Mouse (Mus musculus) WW6 (cell line): ENCODE results near the gene Dact3.

ENCODE experiments used
- DNase-seq: peaks from one replicate; pipeline ENCODE4 v3.0.0-alpha.2; 2013; ENCODE audit warnings: low read depth, low spot score

Dact3 gene

DNA sequence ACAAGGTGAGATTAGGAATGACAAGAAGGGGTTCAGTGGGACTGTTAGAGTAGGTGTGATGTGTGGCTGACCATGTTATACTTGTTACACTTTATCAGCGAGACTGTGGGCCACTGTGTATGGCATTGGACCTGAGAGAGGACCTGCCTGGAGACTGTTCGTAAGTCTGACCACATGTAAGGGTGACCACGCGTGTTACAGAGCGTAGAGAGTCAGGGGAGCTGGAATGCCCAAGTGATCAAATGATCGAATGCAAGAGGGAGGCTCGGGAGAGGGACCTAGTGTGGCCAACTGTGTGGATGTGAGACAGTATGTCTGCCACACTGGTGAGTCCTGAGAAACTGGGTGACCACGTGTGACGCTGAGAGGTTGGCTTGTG, 17.2 kb downstream of the Dact3 start:
- DNase-seq = no peak

DNA sequence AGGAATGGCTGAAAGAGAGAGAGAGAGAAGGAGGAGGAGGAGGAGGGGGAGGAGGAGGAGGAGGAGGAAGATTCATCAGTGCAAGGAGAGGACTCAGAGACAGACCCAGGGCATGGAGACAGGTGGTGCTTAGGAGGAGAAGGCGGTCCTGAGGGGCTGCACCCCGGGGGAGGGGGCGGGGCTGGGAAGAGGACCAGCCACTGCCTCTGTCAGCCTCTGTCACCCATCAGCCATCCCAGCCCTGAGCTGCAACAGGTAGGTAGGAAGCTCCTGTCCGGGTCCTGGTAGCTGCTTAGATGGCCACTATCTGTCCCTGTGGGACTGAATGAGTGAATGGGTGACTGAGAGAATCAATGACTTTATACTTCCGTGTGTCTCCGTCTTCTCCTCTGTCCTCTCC, 18.5 kb downstream of the Dact3 start:
- DNase-seq = no peak

- no peak for DNase-seq
Measured at GRCm38 (mm10) chr7:16894279-16894678, 19.2 kb downstream of the Dact3 start.

DNA sequence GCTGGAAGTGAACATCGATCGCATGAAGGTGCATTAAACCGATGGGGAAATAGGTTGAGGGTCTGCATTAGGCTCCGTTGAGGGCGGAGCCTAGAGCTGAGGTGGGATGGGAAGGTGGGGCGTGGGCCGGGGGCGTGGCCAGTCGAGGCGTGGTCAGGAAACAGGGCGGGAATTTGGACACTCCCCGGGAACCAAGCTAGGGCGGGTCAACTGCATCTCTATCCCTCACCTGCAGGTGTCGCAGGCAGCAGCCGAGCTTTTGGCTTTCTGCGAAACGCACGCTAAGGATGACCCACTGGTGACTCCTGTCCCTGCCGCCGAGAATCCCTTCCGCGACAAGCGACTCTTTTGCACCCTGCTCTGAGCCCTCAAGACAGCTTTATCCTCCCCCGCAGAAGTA, 19.9 kb downstream of the Dact3 start:
- no peak for DNase-seq

DNA sequence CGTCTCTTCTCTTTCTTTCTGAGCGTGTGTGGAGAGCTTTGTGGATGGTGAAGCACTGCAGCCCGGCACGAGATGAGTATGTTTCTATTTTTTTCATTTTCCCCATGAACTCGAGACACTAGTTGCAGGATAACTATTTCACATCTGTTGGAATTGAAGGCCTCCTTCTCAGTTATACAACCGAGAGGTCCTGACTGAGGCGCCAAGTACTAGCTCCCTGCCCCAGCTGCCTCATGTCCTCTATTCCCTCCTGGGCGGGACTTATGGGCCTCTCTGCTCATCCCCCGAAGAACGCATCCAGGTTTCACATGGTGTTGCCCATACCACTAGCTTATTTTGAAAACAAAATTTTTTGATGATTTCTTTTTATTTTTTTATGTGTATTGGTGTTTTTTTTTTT, 20.4 kb downstream of the Dact3 start:
- no peak for DNase-seq

DNA sequence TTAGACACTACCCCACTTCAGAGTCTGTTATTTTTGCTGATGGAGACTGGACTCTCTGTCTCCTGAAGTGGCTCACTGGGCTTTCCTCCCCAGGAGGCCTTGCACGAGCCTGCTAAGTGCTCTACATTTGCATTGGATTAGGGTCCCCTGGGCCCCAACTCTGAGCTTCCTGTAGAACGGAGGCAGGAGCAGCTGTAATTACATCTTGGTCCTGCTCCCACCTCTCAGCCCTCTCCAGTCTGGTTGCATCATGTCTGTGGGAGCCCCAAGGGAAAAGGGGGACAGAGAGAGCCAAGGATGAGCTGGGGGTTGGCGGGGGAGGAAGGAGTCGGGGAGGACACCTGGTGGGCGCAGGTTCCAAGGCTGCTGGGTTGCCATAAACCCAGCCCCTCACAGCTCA, 25.4 kb downstream of the Dact3 start:
- DNase-seq = no peak

DNA sequence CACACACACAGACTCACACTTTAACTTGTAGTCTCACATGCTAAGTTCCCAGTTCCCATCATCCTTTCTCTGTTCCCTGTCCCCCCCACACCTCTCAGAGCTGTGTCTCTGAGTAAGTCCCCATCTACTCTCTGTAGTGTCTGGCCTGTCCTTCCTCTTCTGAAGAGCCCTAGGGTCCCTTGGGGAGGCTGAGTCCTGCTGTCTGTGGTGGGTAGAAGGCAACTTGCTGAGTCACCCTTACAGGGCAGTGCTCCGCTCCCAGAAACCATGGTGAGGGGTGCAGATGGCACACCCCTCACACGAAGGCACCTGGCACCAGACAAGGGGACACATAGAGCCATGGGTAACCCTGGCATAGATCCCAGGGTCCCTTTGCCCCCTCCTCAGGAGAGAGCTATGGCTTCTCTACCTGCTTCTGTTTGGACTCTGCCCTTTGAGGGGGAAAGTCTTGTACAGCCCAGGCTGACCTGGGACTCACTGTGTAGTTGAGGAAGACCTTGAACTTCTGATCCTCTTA, 28.4 kb downstream of the Dact3 start:
- DNase-seq = no peak

GRCm38 (mm10) chr7:16904120-16904675, 29.1 kb downstream of the Dact3 start:
- DNase-seq = no peak

GRCm38 (mm10) chr7:16905491-16906021, 30.4 kb downstream of the Dact3 start:
- DNase-seq = no peak

- no peak for DNase-seq
Measured at GRCm38 (mm10) chr7:16906281-16906680, 31.2 kb downstream of the Dact3 start, which contains the start of gene Ptgir. Gene Ptgir, plus strand, starts transcription at chr7:16906490.

DNA sequence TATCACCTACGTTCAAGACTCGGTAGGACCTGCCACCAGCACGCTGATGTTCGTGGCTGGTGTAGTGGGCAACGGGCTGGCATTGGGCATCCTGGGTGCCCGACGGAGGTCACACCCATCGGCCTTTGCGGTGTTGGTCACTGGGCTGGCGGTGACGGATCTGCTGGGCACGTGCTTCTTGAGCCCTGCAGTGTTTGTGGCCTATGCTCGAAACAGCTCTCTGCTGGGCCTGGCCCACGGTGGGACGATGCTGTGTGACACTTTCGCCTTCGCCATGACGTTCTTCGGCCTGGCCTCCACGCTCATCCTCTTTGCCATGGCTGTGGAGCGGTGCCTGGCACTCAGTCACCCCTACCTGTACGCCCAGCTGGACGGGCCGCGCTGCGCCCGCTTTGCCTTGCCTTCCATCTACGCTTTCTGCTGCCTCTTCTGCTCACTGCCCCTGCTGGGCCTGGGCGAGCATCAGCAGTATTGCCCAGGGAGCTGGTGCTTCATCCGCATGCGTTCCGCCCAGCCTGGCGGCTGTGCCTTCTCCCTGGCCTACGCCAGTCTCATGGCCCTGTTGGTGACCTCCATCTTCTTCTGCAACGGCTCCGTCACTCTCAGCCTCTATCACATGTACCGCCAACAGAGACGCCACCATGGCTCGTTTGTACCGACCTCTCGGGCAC, 31.9 kb downstream of the Dact3 start:
- no peak for DNase-seq

GRCm38 (mm10) chr7:16907842-16908241, 32.7 kb downstream of the Dact3 start:
- no peak for DNase-seq

GRCm38 (mm10) chr7:16908367-16908766, 33.2 kb downstream of the Dact3 start:
- no peak for DNase-seq

DNA sequence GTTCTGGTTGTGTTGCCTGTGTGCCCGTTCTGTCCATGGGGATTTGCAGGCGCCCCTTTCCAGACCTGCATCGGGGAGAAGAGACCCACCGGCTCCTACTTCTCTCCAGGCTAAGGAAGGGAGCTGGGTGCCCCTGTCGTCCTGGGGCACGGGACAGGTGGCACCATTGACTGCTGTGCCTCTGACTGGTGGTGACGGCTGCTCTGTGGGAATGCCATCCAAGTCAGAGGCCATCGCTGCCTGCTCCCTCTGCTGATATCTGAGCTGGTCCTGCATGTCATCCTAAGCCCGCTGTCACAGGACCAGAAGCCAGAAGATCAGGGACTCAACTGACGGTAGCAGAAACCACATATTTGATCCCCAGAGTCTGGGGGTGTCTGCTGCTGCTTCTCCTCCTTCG, 33.7 kb downstream of the Dact3 start:
- DNase-seq = no peak

- DNase-seq = no peak
Measured at GRCm38 (mm10) chr7:16909909-16910308, 34.8 kb downstream of the Dact3 start.

DNA sequence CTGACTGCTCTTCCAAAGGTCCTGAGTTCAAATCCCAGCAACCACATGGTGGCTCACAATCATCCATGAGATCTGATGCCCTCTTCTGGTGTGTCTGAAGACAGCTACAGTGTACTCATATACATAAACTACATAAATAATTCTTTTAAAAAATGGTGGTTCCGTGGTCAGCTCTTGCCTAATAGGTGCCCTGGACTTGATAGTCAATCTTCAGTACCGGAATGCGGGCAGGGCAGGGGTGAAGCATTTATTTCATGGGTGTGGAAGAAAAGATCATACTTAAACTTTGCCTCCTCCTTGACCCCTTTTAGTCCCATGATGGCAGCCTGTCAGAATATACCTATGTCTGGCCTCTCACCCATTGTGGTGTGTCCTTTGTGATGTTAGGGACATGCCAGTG, 36.8 kb downstream of the Dact3 start:
- DNase-seq = no peak

DNA sequence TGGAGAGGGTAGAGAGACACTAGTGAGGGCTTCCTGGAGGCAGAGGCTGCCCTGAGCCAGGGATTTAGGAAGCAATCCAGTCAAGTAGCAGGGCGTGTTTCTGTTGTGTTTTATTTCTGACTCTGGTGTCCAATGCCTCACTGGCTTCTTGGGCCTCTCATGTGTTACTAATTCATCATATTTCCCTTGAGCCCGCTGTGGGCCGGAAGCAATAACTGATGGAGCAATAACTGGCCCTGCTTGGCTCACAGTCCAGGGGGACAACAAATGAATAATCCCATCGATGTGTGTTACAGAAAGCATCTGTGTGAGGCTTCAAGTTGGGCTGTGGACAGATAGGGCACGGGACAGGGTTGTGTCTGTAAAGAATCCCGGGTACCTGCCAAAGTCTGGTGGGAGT, 37.2 kb downstream of the Dact3 start:
- DNase-seq = no peak

DNA sequence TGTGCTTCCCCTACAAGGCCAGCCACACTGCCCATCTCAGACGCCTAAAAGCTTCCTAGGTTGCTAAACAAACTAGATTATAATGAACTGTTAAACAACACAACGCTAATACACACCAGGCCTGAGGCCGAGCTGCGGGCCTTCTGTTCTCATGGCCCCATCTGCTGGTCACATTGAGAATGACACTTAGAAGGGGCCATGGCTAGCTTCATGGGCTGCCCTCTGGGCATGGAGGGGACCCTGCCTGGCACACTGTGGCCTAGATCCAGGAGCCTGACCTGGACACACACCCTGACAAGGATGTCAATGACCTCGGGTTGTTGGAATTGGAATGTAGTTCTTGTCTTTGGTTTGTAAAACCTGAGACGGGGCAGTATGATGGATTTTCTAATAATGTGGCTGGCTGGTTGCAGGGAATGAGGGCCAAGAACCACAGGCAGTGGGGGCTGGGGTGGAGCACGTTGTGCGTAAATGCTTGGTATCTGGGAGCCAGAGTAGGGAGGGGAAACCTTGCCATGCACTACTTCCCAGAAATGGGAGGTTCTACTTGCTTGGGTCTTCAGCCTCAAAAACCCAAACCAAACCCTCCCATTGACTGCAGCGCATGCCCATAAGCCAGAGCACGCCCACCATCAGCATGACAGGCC, 38.8 kb downstream of the Dact3 start:
- no peak for DNase-seq

GRCm38 (mm10) chr7:16914453-16915343, 39.6 kb downstream of the Dact3 start:
- DNase-seq = no peak

DNA sequence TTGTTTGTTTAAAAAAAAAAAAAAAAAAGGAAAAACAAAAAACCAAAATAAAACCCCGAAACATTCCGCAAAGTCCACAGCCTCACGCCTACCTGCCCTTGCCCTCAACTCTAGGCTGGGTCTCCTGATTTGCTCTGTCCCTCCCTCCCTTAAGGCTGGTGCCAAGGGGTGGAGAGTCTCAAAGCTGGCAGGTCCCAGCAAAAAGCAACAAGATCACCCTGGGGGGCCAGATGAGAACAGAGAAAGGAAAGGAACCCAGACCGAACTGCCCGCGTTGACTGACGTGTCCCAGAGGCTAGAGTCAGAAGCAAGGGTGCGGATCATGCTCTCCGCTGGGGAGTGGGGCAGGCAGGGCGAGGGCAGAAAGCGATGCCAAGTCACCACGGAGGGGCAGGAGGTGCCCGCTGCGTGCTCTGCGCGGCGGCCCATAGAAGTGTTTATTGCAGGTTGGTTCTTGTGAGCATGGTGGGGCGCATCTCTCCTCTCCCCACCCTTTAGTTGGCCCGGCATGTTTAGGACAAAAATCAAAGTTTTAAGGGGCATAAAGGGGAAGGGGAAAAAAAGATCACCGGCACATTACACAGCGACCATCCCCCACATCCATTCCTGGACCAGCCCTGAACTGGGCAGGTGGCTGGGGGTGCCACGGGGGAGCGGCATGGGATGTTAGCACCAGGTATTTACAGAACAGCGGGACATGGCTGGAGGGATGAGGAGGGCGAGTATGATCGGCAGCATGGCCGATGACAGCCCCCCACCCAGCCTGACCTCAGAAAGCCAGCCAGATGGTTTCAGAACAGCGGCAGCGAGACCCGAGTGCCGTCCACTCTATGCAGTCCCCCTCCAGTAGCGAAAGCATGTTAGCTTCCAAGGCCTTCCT, 40.6 kb downstream of the Dact3 start:
- DNase-seq = no peak
